ENCODE assay signal across 7 mouse cellular contexts in genomic region chrX:142305869-142306581, GRCm38 (mm10). TPM values are rescaled to one million over a fixed set of nuclear protein-coding genes. Genes with fewer than 3 reads are reported as not detected.
DNase-seq lines count a peak whose midpoint lies in the region; ATAC-seq lines count a peak whose summit lies in the region.

Kcne1l (minus strand) TSS chrX:142306294.

- H3K4me1 ChIP-seq in lung, embryonic 15.5 days: no peaks in the 10 kb centered on the region
- H3K4me1 ChIP-seq in forebrain, embryonic 10.5 days: peaks cover 16% of the 10 kb centered on the region
- H3K4me1 ChIP-seq in intestine, embryonic 16.5 days (ENCODE audit: control insufficient read depth, insufficient read depth, low read length): peaks cover 11% of the 10 kb centered on the region

- H3K9ac ChIP-seq in lung, embryonic 15.5 days: no peak within 1 kb of the TSS; the same call in 1 of the 2 replicates
- peak within 1 kb of the TSS; percentile 55 for H3K9ac ChIP-seq in intestine, embryonic 16.5 days (ENCODE audit: low read depth, low read length)

- WGBS in lung, embryonic 15.5 days: 17% methylated on average over 30 of the region's 33 CpGs
- WGBS in forebrain, embryonic 10.5 days: 25% methylated on average over 32 of the region's 33 CpGs
- 30% methylated on average over 32 of the region's 33 CpGs for WGBS in intestine, embryonic 16.5 days

- peaks cover 23% of the 10 kb centered on the region; the same call in 1 of the 2 replicates for H3K27me3 ChIP-seq in lung, embryonic 15.5 days
- H3K27me3 ChIP-seq in forebrain, embryonic 10.5 days (ENCODE audit: poor library complexity, severe bottlenecking): peaks cover 97% of the 10 kb centered on the region
- no peaks in the 10 kb centered on the region for H3K27me3 ChIP-seq in intestine, embryonic 16.5 days (replicated peaks; ENCODE audit: control insufficient read depth, insufficient read depth, low read length)

- no peaks in the 10 kb centered on the region for H3K9me3 ChIP-seq in lung, embryonic 15.5 days
- H3K9me3 ChIP-seq in forebrain, embryonic 10.5 days: no peaks in the 10 kb centered on the region
- no peaks in the 10 kb centered on the region for H3K9me3 ChIP-seq in intestine, embryonic 16.5 days (ENCODE audit: control insufficient read depth, low read length)

- ATAC-seq in lung, embryonic 15.5 days (ENCODE audit: borderline replicate concordance, extremely low read depth, low FRiP score, low TSS enrichment): peak; percentile 88; the same call in 1 of the 2 replicates
- peak; percentile 63 for ATAC-seq in intestine, embryonic 16.5 days

- DNase-seq in lung, postnatal 25 days (ENCODE audit: low spot score): no peak
- DNase-seq in forebrain, embryonic 10.5 days (ENCODE audit: extremely low spot score, low spot score): peak; percentile 42
- peak; percentile 52 for DNase-seq in neural tube, embryonic 10.5 days (ENCODE audit: extremely low spot score, low spot score)
- no peak for DNase-seq in natural killer cell, adult 2 months (ENCODE audit: low spot score in 2 of 2)
- DNase-seq in urinary bladder, postnatal 25 days (ENCODE audit: low spot score): no peak

- H3K4me3 ChIP-seq in lung, embryonic 15.5 days: peak within 1 kb of the TSS; percentile 29
- H3K4me3 ChIP-seq in forebrain, embryonic 10.5 days: peak within 1 kb of the TSS; percentile 45
- H3K4me3 ChIP-seq in intestine, embryonic 16.5 days (ENCODE audit: low read length): peak within 1 kb of the TSS; percentile 36

- no peaks in the 10 kb centered on the region for H3K36me3 ChIP-seq in lung, embryonic 15.5 days
- no peaks in the 10 kb centered on the region for H3K36me3 ChIP-seq in forebrain, embryonic 10.5 days (replicated peaks)
- no peaks in the 10 kb centered on the region for H3K36me3 ChIP-seq in intestine, embryonic 16.5 days (ENCODE audit: control insufficient read depth, insufficient read depth, low read length)

- H3K27ac ChIP-seq in lung, embryonic 15.5 days: no peak within 1 kb of the TSS
- H3K27ac ChIP-seq in forebrain, embryonic 10.5 days: peak within 1 kb of the TSS; percentile 66
- no peak within 1 kb of the TSS; the same call in 1 of the 2 replicates for H3K27ac ChIP-seq in intestine, embryonic 16.5 days (ENCODE audit: low read length)

- H3K4me2 ChIP-seq in lung, embryonic 15.5 days: peak within 1 kb of the TSS; percentile 59
- H3K4me2 ChIP-seq in intestine, embryonic 16.5 days (ENCODE audit: low read depth, low read length): peak within 1 kb of the TSS; percentile 52

RNA-seq across cellular contexts. Expression of gene Kcne1l, which starts in this region (rescaled TPM):
- 27.5 and 27.7 TPM in 2 replicates for polyA plus RNA-seq in lung, embryonic 15.5 days (2015; fragmentation: Nextera tagmentation; extraction: Ambion mirVana)
- 10.0 and 10.3 TPM in 2 replicates for polyA plus RNA-seq in forebrain, embryonic 10.5 days (2016; fragmentation: Nextera tagmentation; extraction: Ambion mirVana)
- 31.2 and 34.8 TPM in 2 replicates for polyA plus RNA-seq in intestine, embryonic 16.5 days (2015; fragmentation: Nextera tagmentation; extraction: Ambion mirVana)

Comparison
In these comparisons a context has a peak if more than half of its experiments do, and no peak if none do; other contexts are left out.
1. DNase-seq: peak in forebrain, embryonic 10.5 days (single experiment) and neural tube, embryonic 10.5 days (single experiment); none in lung, postnatal 25 days (single experiment), natural killer cell, adult 2 months (0 of 2) and urinary bladder, postnatal 25 days (single experiment).
2. Peak in every context shown above with its lines, with median percentiles within 50 percentile points of each other: H3K4me3 ChIP-seq.